Mouse (Mus musculus): ENCODE measurements around the gene Gm10401. TPM values are rescaled to one million over a fixed set of nuclear protein-coding genes. Genes with fewer than 3 reads are reported as not detected.

Gm10401 gene
- total and polyA plus RNA-seq, 3 experiments = 1.7 to 10.9 TPM; not detected in 1

GRCm38 (mm10) chr5:115089592-115090268, 8.4 kb downstream of the Gm10401 start:
- TF ChIP-seq CTCF (conservative IDR thresholded peaks at IDR 0.05 in 1 of 2, IDR thresholded peaks at IDR 0.05 in 1 of 2; ENCODE audit: low read depth in 2 of 2, low read length in 2 of 2) (peak in 1 of 2 experiments; percentile 24; a peak in 1 of 4 replicates), MAX (IDR thresholded peaks at IDR 0.05; ENCODE audit: low read length) (no peak), JUND (conservative IDR thresholded peaks at IDR 0.05; ENCODE audit: low read depth, low read length) (no peak)
- H3K36me3 ChIP-seq (replicated peaks in 1 of 2; ENCODE audit: control insufficient read depth in 1 of 2, insufficient read depth in 1 of 2, low read length in 1 of 2) = peaks cover 45 to 90% of the 10 kb centered on the region in 2 experiments

GRCm38 (mm10) chr5:115085675-115086074, 12.4 kb downstream of the Gm10401 start:
- Histone ChIP-seq H3K36me3 (replicated peaks in 1 of 2; ENCODE audit: control insufficient read depth in 1 of 2, insufficient read depth in 1 of 2, low read length in 1 of 2) (peaks cover 52 to 86% of the 10 kb centered on the region in 2 experiments), H3K27me3 (replicated peaks) (no peaks in the 10 kb centered on the region), H3K9me3 (replicated peaks; ENCODE audit: low read length) (peaks cover 4% of the 10 kb centered on the region), H3K27ac (ENCODE audit: insufficient read depth, low read depth) (no peak overlapping the region), H3K4me3 (replicated peaks in 1 of 3; ENCODE audit: low read depth in 2 of 3, low read length in 2 of 3, poor library complexity in 1 of 3) (no peak overlapping the region), H3K4me1 (ENCODE audit: control insufficient read depth in 1 of 2, insufficient read depth in 2 of 2) (peaks cover 0 to under 1% of the 10 kb centered on the region in 2 experiments; a peak in 1 of 4 replicates), H3K79me2 (replicated peaks; ENCODE audit: control insufficient read depth, extremely low read depth, insufficient read depth, poor library complexity, severe bottlenecking) (no peaks in the 10 kb centered on the region), H3K4me2 (ENCODE audit: insufficient read depth, low read depth, poor library complexity, severe bottlenecking) (no peak overlapping the region), H3K9ac (ENCODE audit: insufficient read depth, low read depth) (no peak overlapping the region)
- TF ChIP-seq KAT2A (IDR thresholded peaks at IDR 0.05; ENCODE audit: insufficient replicate concordance, low read length) (no peak), POLR2AphosphoS2 (IDR thresholded peaks at IDR 0.05; ENCODE audit: low read depth, low read length) (no peak), BHLHE40 (IDR thresholded peaks at IDR 0.05; ENCODE audit: low read depth, low read length) (no peak), USF1 (IDR thresholded peaks at IDR 0.05; ENCODE audit: low read depth, low read length) (no peak), CHD2 (IDR thresholded peaks at IDR 0.05; ENCODE audit: low read length) (no peak), IRF4 (IDR thresholded peaks at IDR 0.05; ENCODE audit: low read depth, low read length) (no peak), USF2 (conservative IDR thresholded peaks at IDR 0.05; ENCODE audit: low read depth, low read length) (no peak), MAFK (IDR thresholded peaks at IDR 0.05; ENCODE audit: insufficient replicate concordance, low read length) (no peak), RCOR1 (conservative IDR thresholded peaks at IDR 0.05; ENCODE audit: low read depth, low read length) (no peak), ZMIZ1 (IDR thresholded peaks at IDR 0.05; ENCODE audit: low read depth, low read length) (no peak)
- no peak for DNase-seq (ENCODE audit: extremely low read depth)
- in situ Hi-C loops (cut with MboI; ENCODE audit: low pct_ligation_motif_present, low pct_unique_long_range_greater_than_20kb, low sequenced_read_pairs) = no loop called here
- dilution Hi-C loops (cut with MboI; ENCODE audit: extremely low pct_ligation_motif_present, extremely low pct_unique_long_range_greater_than_20kb, low sequenced_read_pairs) = no loop called here

More at GRCm38 (mm10) chr5:115089592-115090268, 8.4 kb downstream of the Gm10401 start:
- Histone ChIP-seq H3K27me3 (replicated peaks) (no peaks in the 10 kb centered on the region), H3K4me1 (ENCODE audit: control insufficient read depth in 1 of 2, insufficient read depth in 2 of 2) (peaks cover 0 to 10% of the 10 kb centered on the region in 2 experiments; a peak in 1 of 4 replicates), H3K79me2 (replicated peaks; ENCODE audit: control insufficient read depth, extremely low read depth, insufficient read depth, poor library complexity, severe bottlenecking) (no peaks in the 10 kb centered on the region), H3K4me2 (ENCODE audit: insufficient read depth, low read depth, poor library complexity, severe bottlenecking) (no peak overlapping the region), H3K9me3 (replicated peaks; ENCODE audit: low read length) (peaks cover 4% of the 10 kb centered on the region), H3K4me3 (replicated peaks in 1 of 3; ENCODE audit: low read depth in 2 of 3, low read length in 2 of 3, poor library complexity in 1 of 3) (no peak overlapping the region), H3K27ac (ENCODE audit: insufficient read depth, low read depth) (no peak overlapping the region), H3K9ac (ENCODE audit: insufficient read depth, low read depth) (no peak overlapping the region)
- in situ Hi-C loops (cut with MboI; ENCODE audit: low pct_ligation_motif_present, low pct_unique_long_range_greater_than_20kb, low sequenced_read_pairs) = no loop called here
- dilution Hi-C loops (cut with MboI; ENCODE audit: extremely low pct_ligation_motif_present, extremely low pct_unique_long_range_greater_than_20kb, low sequenced_read_pairs) = no loop called here
- no peak for DNase-seq (ENCODE audit: extremely low read depth)

- no peaks in the 10 kb centered on the region for H3K4me1 ChIP-seq (ENCODE audit: control insufficient read depth in 1 of 2, insufficient read depth in 2 of 2)
- H3K79me2 ChIP-seq (replicated peaks; ENCODE audit: control insufficient read depth, extremely low read depth, insufficient read depth, poor library complexity, severe bottlenecking) = no peaks in the 10 kb centered on the region; the same call in 1 of the 2 replicates
- H3K9me3 ChIP-seq (replicated peaks; ENCODE audit: low read length) = no peaks in the 10 kb centered on the region
- H3K9ac ChIP-seq (ENCODE audit: insufficient read depth, low read depth) = no peak overlapping the region
- in situ Hi-C loops (cut with MboI; ENCODE audit: low pct_ligation_motif_present, low pct_unique_long_range_greater_than_20kb, low sequenced_read_pairs) (no loop called here), dilution Hi-C loops (cut with MboI; ENCODE audit: extremely low pct_ligation_motif_present, extremely low pct_unique_long_range_greater_than_20kb, low sequenced_read_pairs) (no loop called here)
- H3K36me3 ChIP-seq (replicated peaks in 1 of 2; ENCODE audit: control insufficient read depth in 1 of 2, insufficient read depth in 1 of 2, low read length in 1 of 2) = peaks cover 35 to 80% of the 10 kb centered on the region in 2 experiments
- TF ChIP-seq USF2 (conservative IDR thresholded peaks at IDR 0.05; ENCODE audit: low read depth, low read length) (no peak), JUND (conservative IDR thresholded peaks at IDR 0.05; ENCODE audit: low read depth, low read length) (no peak), EP300 (IDR thresholded peaks at IDR 0.05; ENCODE audit: low read length) (no peak)
- no peak overlapping the region for H3K27ac ChIP-seq (ENCODE audit: insufficient read depth, low read depth)
- DNase-seq (ENCODE audit: extremely low read depth) = no peak
- no peak overlapping the region for H3K4me2 ChIP-seq (ENCODE audit: insufficient read depth, low read depth, poor library complexity, severe bottlenecking)
- H3K4me3 ChIP-seq (replicated peaks in 1 of 3; ENCODE audit: low read depth in 2 of 3, low read length in 2 of 3, poor library complexity in 1 of 3) = no peak overlapping the region
- H3K27me3 ChIP-seq (replicated peaks) = no peaks in the 10 kb centered on the region
These were observed 14.6 kb downstream of the Gm10401 start for GRCm38 (mm10) chr5:115083492-115083891.
